Mouse (Mus musculus) cerebellum, adult 2 months (tissue): Measurements from ENCODE around the gene Mcrip1. TPM values are rescaled to one million over a fixed set of nuclear protein-coding genes. Genes with fewer than 3 reads are reported as not detected.

Experiments used
- DNase-seq, 2 experiments: peaks; one replicate each; pipeline ENCODE4 v3.0.0; 2021
- H3K27ac ChIP-seq: fragments of 200-500 bp; 2 replicates; pipeline ENCODE4 v1.5.1; 2012; ENCODE audit warnings: low read length, control low read depth, inconsistent platforms; ENCODE audit not compliant: insufficient read depth
- H3K27me3 ChIP-seq: fragments of 200-500 bp; 2 replicates; pipeline ENCODE4 v1.6.1; 2012; ENCODE audit warnings: inconsistent platforms, mild to moderate bottlenecking, low read length, moderate library complexity; ENCODE audit not compliant: control insufficient read depth, insufficient read depth
- H3K4me1 ChIP-seq: fragments of 200-500 bp; 2 replicates; pipeline ENCODE4 v1.6.1; 2011; ENCODE audit warnings: low read length; ENCODE audit not compliant: control insufficient read depth, insufficient read depth
- H3K4me3 ChIP-seq: fragments of 200-500 bp; replicated peaks from 2 replicates; pipeline ENCODE3; 2011; ENCODE audit warnings: mild to moderate bottlenecking, low read depth, low read length, control low read depth; ENCODE audit not compliant: insufficient read depth
- CTCF ChIP-seq: fragments of 200-500 bp; IDR thresholded peaks from 2 replicates; pipeline ENCODE4 v1.5.1; 2011; ENCODE audit warnings: low read depth, mild to moderate bottlenecking, control low read depth, low read length, moderate library complexity, borderline replicate concordance; ENCODE audit not compliant: insufficient read depth
- POLR2A ChIP-seq: fragments of 200-500 bp; IDR thresholded peaks from 2 replicates; pipeline ENCODE4 v1.6.1; 2011; ENCODE audit warnings: low read length, control low read depth, borderline replicate concordance; ENCODE audit not compliant: insufficient read depth
- WGBS: fragments of 180-500 bp; shearing (Covaris S2); methylation state at CpG from one replicate; pipeline ENCODE4 v1.1.7; 2018; 5-methylcytosine and 5-hydroxymethylcytosine counted together
- polyA plus RNA-seq: library from polyadenylated mRNA; depleted of rRNA; stranded (reverse); fragments of >200 nt; gene quantifications from 2 replicates; pipeline ENCODE4 v1.2.3, GENCODE M21; 2012

Gene Mcrip1
- polyA plus RNA-seq, 1 experiment: 168 TPM

DNA sequence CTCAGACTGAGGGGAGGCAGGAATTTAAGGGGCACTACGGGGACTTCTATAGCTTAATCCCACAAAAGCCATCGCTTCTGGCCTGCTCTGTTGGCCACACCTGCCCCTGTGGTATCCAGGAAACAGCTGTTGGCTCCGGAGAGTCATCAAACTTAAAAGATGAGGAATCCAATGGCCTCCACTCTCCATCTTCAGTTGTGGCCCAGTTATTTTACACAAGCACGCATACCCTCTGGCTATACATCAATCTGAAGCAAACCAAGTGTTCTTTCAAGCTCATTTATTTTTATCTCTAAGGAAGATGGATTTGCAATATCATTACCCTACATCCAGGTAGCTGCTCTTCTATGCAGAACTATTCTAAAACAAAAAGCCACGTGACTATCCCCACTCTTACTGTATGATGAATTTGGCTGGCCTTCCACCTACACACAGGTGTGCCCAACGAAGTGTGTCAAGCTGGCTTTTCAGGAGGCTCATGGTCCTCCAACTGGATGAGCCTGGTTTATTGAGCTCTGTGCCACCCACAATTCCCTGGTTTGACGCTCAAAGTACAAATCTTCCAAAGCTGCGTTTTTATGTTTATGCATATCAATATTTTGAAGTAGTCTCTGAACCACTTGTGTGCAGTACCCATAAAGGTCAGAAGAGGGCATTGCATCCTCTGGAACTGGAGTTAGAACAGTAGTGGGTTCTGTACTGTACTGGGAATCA lies 32.9 kb upstream of the Mcrip1 start:
- DNase-seq: peak in 1 of 2 experiments; percentile 31
- peak overlapping the region; percentile 88 for H3K27ac ChIP-seq
- 65% methylated on average over 8 of the region's 8 CpGs for WGBS
- H3K27me3 ChIP-seq: no peaks in the 10 kb centered on the region
- peak overlapping the region; percentile 73 for H3K4me3 ChIP-seq
- TF ChIP-seq CTCF (peak; percentile 37; the same call in 1 of the 2 replicates), POLR2A (no peak)
- H3K4me1 ChIP-seq: peaks cover 13% of the 10 kb centered on the region

DNA sequence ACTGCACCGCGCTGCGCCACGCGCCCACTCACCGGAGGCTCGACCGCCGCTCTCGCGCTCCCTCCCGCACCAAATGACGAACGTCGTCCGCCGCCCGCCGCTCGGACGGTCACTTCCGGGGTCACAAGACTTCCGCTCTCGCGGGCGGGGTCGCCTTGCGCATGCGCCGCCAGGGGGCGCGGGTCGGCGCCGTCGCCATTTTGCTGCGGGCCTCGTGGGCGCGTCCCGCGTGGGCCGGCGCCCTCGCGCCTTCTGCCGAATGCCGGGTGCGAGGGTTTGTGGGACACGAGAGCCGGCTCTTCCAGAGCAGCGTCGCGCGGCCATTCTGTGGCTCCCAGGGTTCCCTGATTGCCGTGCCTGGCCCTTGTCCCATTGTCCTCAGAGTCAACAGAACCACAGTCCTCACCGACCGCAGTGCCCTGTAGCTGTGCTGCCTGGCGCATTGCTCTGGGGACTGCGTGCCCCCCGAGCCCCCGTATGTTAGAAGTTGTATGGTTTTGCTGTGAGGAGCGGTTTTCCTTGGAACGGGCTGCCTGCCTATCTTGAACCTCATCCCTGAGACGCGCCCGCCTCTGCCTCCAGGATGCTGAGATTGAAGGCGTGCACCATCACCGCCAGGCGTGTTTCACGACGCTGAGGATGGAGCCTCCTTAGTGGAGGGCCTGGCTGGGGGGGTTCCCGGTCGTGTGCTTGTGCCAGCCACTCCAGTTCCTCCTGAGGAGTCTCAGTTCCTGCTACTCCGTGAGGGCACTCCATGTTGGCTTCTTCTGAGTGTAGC lies 32.2 kb upstream of the Mcrip1 start, which contains the start of gene Arhgdia:
TSS of gene Arhgdia (minus strand) at position 135 of the 778 bp plus-strand sequence.
- H3K27me3 ChIP-seq: no peaks in the 10 kb centered on the region
- WGBS: 3% methylated on average over 73 of the region's 75 CpGs
- H3K4me3 ChIP-seq: peak within 1 kb of the TSS; percentile 73
- H3K4me1 ChIP-seq: peaks cover 13% of the 10 kb centered on the region
- TF ChIP-seq POLR2A: peak; percentile 86
- TF ChIP-seq CTCF: peak; percentile 28; the same call in 1 of the 2 replicates
- DNase-seq: peak; percentile 89 to 91
- peak within 1 kb of the TSS; percentile 88 for H3K27ac ChIP-seq

DNA sequence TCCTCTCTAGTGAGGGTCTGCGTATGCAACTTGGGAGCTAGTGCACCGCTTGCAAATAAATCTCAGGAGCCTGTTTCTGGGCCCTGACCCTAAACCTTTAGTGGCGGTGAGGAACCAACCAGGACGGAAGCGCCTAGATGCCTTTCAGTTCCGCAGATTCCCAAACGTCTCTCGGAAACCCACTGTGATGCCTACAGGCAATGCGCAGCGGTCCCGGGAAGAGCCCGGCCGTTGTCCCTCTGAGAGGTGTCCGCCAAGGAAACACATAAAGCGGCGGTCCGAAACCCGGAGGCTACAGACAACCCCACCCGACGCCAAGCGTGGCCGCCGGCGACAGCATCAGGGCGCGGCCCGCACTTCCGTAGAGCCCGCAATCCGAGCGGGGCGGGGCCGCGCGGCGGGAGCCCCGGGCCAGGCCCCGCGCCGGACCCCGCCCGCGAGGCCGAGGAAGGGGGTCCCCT lies 31.4 kb upstream of the Mcrip1 start:
- no peak for TF ChIP-seq CTCF
- TF ChIP-seq POLR2A: no peak
- Histone ChIP-seq H3K27ac (peak overlapping the region; percentile 46; the same call in 1 of the 2 replicates), H3K4me1 (peaks cover 13% of the 10 kb centered on the region), H3K4me3 (peak overlapping the region; percentile 73), H3K27me3 (no peaks in the 10 kb centered on the region)
- peak; percentile 52 to 55 for DNase-seq
- under 1% methylated on average over 33 of the region's 44 CpGs for WGBS

DNA sequence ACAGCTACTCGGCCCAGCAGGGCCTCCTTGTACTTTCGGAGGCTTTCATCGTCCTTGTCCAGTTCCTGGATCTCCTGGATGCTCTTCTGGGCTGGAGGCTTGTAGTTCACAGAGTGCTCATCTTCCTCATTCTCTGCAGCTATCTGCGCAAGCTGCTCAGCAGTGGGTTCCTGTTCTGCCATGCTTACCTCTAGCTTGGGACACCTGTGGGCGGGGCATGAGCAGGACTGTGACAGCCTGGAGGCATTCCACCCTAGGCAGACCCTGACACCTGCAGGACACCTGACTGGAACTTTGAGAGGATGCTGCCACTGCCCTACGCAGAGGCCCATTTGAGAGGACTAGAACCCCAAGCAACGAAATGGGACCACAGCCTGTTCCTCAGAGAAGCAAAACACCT lies 30.7 kb upstream of the Mcrip1 start:
- Histone ChIP-seq H3K4me1 (peaks cover 13% of the 10 kb centered on the region), H3K4me3 (peak overlapping the region; percentile 73), H3K27me3 (no peaks in the 10 kb centered on the region), H3K27ac (peak overlapping the region; percentile 46; the same call in 1 of the 2 replicates)
- TF ChIP-seq POLR2A: no peak
- 18% methylated on average over 7 of the region's 7 CpGs for WGBS
- peak; percentile 30 to 41 for DNase-seq

DNA sequence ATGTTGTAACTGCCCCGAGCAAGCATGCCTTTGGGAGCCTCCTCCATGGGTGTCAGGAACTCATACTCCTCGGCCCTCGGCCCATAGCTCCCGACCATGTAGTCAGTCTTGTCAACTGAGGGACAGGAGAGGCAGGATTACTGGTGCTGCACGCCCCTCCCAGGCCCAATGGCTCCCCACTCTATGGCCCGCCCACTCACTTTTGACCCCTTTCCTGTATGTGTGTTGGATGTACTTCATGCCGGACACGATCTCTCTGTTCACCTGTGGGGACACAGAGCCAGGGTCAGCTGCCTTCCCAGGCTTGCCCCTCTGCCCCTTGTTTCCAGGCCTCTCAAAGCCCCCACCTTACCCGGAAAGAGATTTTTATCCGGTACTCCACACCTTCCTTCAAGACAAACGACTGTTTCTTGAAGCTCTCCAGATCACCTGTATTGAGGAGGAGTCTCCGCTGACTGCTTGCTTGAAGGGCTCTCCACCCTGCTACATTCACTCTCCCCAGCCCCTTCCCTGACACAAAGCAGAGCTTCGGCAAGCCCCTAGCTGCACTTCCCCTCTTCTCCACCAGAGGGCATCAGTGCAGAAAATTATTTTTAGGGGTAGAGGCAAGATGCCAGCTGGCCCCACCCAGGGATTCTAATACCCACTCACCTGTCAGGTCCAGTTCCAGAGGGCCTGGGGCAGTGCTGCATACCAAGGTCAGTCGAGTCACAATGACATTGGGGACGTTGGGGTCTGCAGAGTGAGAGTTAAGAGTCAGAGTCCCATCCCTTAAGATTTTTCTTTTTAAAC lies 30.0 kb upstream of the Mcrip1 start:
- peak; percentile 69 to 83 for DNase-seq
- 54% methylated on average over 15 of the region's 15 CpGs for WGBS
- TF ChIP-seq CTCF: peak; percentile 82
- TF ChIP-seq POLR2A: no peak
- Histone ChIP-seq H3K4me3 (peak overlapping the region; percentile 73), H3K4me1 (peaks cover 13% of the 10 kb centered on the region), H3K27ac (0 out of 2 replicates have a peak overlapping the region, but pooled peaks have one; percentile 46), H3K27me3 (no peaks in the 10 kb centered on the region)

DNA sequence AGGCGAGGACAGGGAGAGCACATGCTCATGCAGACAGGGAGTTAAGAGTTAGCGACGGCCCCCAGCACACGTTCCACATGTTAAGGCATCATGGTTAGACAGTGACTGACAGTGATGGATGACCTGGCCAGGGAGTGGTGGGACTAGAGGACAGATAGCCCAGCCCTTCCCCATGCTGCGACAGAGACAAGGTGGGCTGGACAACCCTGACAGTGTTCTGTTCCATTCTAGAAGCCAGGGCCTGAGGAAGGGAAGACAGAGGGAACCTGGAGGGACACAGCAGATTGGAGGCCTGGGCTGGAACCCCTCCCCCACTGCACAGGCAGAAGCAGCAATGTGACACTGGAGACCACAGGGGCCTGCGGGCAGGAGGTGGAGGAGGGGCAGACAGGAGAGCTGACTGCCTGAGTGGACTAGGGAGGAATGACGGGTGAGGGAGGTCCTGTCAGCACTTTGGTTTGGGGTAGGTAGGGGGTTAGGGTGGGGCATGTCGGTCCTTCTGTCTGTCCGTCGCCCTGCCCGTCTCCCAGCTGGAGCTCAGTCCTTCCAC lies 29.2 kb upstream of the Mcrip1 start:
- H3K4me1 ChIP-seq: peaks cover 13% of the 10 kb centered on the region
- 85% methylated on average over 11 of the region's 11 CpGs for WGBS
- peak; percentile 29 to 30 for DNase-seq
- H3K27ac ChIP-seq: no peak overlapping the region
- no peak overlapping the region for H3K4me3 ChIP-seq
- no peaks in the 10 kb centered on the region for H3K27me3 ChIP-seq
- TF ChIP-seq POLR2A (no peak), CTCF (no peak)

DNA sequence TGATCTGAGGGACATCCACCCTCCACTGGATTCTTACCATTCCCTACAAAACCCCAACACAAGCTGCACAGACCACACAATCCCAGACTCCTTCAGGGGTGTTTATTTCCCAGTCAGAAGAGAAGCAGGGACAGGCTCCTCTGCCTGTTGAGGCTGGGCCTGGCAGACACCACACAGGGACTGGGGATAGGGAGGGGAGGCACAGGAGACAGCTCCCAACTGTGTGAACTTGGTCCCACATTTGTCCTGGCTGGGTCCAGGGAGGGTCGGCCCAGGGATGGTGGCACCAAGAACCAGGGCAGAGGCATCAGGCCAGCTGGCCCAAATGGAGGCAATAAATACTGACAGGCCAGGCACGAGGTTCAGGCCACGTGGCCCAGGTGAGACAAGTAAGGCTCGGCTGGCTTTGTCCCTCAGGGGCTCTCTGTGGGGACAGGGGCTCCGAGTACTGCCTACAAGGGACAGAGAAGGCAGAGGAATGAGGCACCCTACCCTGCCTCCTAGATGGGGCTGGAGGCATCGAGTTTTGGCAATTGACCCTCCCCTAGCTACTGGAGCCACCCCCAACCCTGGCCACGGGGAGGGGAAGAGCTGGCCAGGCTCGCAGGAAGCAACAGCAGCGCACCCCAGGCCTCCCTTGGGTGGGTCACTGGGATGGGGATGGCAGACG lies 28.6 kb upstream of the Mcrip1 start:
- TF ChIP-seq POLR2A (no peak), CTCF (no peak)
- WGBS: 54% methylated on average over 10 of the region's 10 CpGs
- peaks cover 13% of the 10 kb centered on the region for H3K4me1 ChIP-seq
- no peak overlapping the region for H3K4me3 ChIP-seq
- no peak overlapping the region for H3K27ac ChIP-seq
- no peaks in the 10 kb centered on the region for H3K27me3 ChIP-seq
- DNase-seq: no peak
